Mouse (Mus musculus) MEL (cell line): ENCODE data around the gene Dnajc11. TPM values are rescaled to one million over a fixed set of nuclear protein-coding genes. Genes with fewer than 3 reads are reported as not detected.
A peak's percentile ranks its signal among the peaks of the same experiment; 100 is the strongest.

Experiments
- DNase-seq: peaks from one replicate; pipeline ENCODE4 v3.0.0; 2011; ENCODE audit warnings: low read depth, low spot score
- H3K27ac ChIP-seq: 2 replicates; pipeline ENCODE4 v1.5.1; 2012; ENCODE audit warnings: low read depth, mild to moderate bottlenecking, control low read depth, low read length, moderate library complexity; ENCODE audit not compliant: control insufficient read depth
- H3K27me3 ChIP-seq, 2 experiments: fragments of 150-350 bp in 1 of 2; sonication (generic) in 1 of 2; 2 replicates each; pipeline ENCODE4 v1.6.1; 2012; ENCODE audit warnings: low read length in 2 of 2, mild to moderate bottlenecking in 2 of 2, improper control_type of control experiment in 1 of 2, moderate library complexity in 1 of 2; ENCODE audit not compliant: insufficient read depth in 2 of 2, control insufficient read depth in 1 of 2
- H3K36me3 ChIP-seq, 2 experiments: 2 replicates each; pipeline ENCODE4 v1.6.1; 2012 to 2014; ENCODE audit warnings: low read length in 2 of 2, improper control_type of control experiment in 1 of 2, inconsistent platforms in 1 of 2, mild to moderate bottlenecking in 1 of 2; ENCODE audit not compliant: insufficient read depth in 2 of 2, control insufficient read depth in 1 of 2
- H3K4me1 ChIP-seq, 2 experiments: fragments of 150-350 bp in 1 of 2; sonication (generic) in 1 of 2; 2 replicates each; pipeline ENCODE4 v1.6.1; 2012; ENCODE audit warnings: low read length in 2 of 2, improper control_type of control experiment in 1 of 2, mild to moderate bottlenecking in 1 of 2; ENCODE audit not compliant: insufficient read depth in 2 of 2, control insufficient read depth in 1 of 2
- H3K4me3 ChIP-seq, 2 experiments: fragments of 150-350 bp in 1 of 2; sonication (generic) in 1 of 2; 2 replicates each; pipeline ENCODE4 v1.5.1; 2012; ENCODE audit warnings: low read depth in 2 of 2, low read length in 2 of 2, mild to moderate bottlenecking in 2 of 2, moderate library complexity in 2 of 2, control low read depth in 1 of 2, improper control_type of control experiment in 1 of 2; ENCODE audit not compliant: control insufficient read depth in 1 of 2, insufficient read depth in 1 of 2
- H3K79me2 ChIP-seq: 2 replicates; pipeline ENCODE4 v1.6.1; 2012; ENCODE audit warnings: mild to moderate bottlenecking, low read length, moderate library complexity; ENCODE audit not compliant: control insufficient read depth, poor library complexity, insufficient read depth
- H3K9ac ChIP-seq: 2 replicates; pipeline ENCODE4 v1.6.1; 2012; ENCODE audit warnings: low read depth, mild to moderate bottlenecking, control low read depth, low read length, moderate library complexity; ENCODE audit not compliant: control insufficient read depth, poor library complexity, severe bottlenecking
- H3K9me3 ChIP-seq: fragments of 150-350 bp; sonication (generic); replicated peaks from 2 replicates; pipeline ENCODE4 v1.6.1; 2012; ENCODE audit warnings: mild to moderate bottlenecking, low read length, improper control_type of control experiment, moderate library complexity; ENCODE audit not compliant: insufficient read depth
- CHD1 ChIP-seq: IDR thresholded peaks from 2 replicates; pipeline ENCODE4 v1.6.1; 2012; ENCODE audit warnings: low read depth, mild to moderate bottlenecking, inconsistent platforms, low read length, improper control_type of control experiment
- CTCF ChIP-seq, 3 experiments: IDR thresholded peaks in 2 of 3; conservative IDR thresholded peaks in 1 of 3; 2 replicates each; pipeline ENCODE4 v1.5.1; 2011 to 2012; ENCODE audit warnings: low read length in 3 of 3, low read depth in 2 of 3, mild to moderate bottlenecking in 2 of 3, improper control_type of control experiment in 1 of 3, inconsistent platforms in 1 of 3, mixed read lengths in 1 of 3, moderate library complexity in 1 of 3; ENCODE audit not compliant: control insufficient read depth in 1 of 3, insufficient read depth in 1 of 3, poor library complexity in 1 of 3, severe bottlenecking in 1 of 3
- ELF1 ChIP-seq: IDR thresholded peaks from 2 replicates; pipeline ENCODE4 v1.6.1; 2014; ENCODE audit warnings: low read depth, mild to moderate bottlenecking, inconsistent platforms, low read length, improper control_type of control experiment, moderate library complexity
- EP300 ChIP-seq, 2 experiments: IDR thresholded peaks; 2 replicates each; pipeline ENCODE4 v1.6.1; 2011; ENCODE audit warnings: improper control_type of control experiment in 2 of 2, low read length in 2 of 2, low read depth in 1 of 2, mild to moderate bottlenecking in 1 of 2
- HCFC1 ChIP-seq: IDR thresholded peaks from 2 replicates; pipeline ENCODE4 v1.6.1; 2012; ENCODE audit warnings: low read depth, mild to moderate bottlenecking, inconsistent platforms, low read length, improper control_type of control experiment, moderate library complexity
- KAT2A ChIP-seq: conservative IDR thresholded peaks from 2 replicates; pipeline ENCODE4 v1.6.1; 2012; ENCODE audit warnings: low read depth, low read length, improper control_type of control experiment, inconsistent platforms
- MAX ChIP-seq: IDR thresholded peaks from 2 replicates; pipeline ENCODE4 v1.6.1; 2011; ENCODE audit warnings: low read length, improper control_type of control experiment
- MAZ ChIP-seq: IDR thresholded peaks from 2 replicates; pipeline ENCODE4 v1.6.1; 2012; ENCODE audit warnings: low read depth, mild to moderate bottlenecking, inconsistent platforms, low read length, improper control_type of control experiment
- MEF2A ChIP-seq: IDR thresholded peaks from 2 replicates; pipeline ENCODE4 v1.6.1; 2014; ENCODE audit warnings: low read depth, mild to moderate bottlenecking, inconsistent platforms, low read length, improper control_type of control experiment; ENCODE audit not compliant: poor library complexity, insufficient replicate concordance, severe bottlenecking; ENCODE audit errors: extremely low read depth
- MXI1 ChIP-seq: IDR thresholded peaks from 2 replicates; pipeline ENCODE4 v1.6.1; 2011; ENCODE audit warnings: mild to moderate bottlenecking, low read depth, low read length, improper control_type of control experiment
- MYB ChIP-seq: IDR thresholded peaks from 2 replicates; pipeline ENCODE4 v1.6.1; 2011; ENCODE audit warnings: mild to moderate bottlenecking, low read depth, low read length, improper control_type of control experiment
- MYC ChIP-seq: IDR thresholded peaks from 2 replicates; pipeline ENCODE4 v1.6.1; 2011; ENCODE audit warnings: low read depth, mild to moderate bottlenecking, low read length, improper control_type of control experiment, moderate library complexity
- NELFE ChIP-seq: IDR thresholded peaks from 2 replicates; pipeline ENCODE4 v1.6.1; 2011; ENCODE audit warnings: low read depth, low read length, improper control_type of control experiment
- NRF1 ChIP-seq: IDR thresholded peaks from 2 replicates; pipeline ENCODE4 v1.6.1; 2014; ENCODE audit warnings: low read depth, mild to moderate bottlenecking, inconsistent platforms, low read length, improper control_type of control experiment, moderate library complexity; ENCODE audit not compliant: poor library complexity, insufficient read depth, severe bottlenecking
- POLR2A ChIP-seq, 2 experiments: IDR thresholded peaks; 2 replicates each; pipeline ENCODE4 v1.6.1; 2011 to 2012; ENCODE audit warnings: low read length in 2 of 2, mild to moderate bottlenecking in 2 of 2, control low read depth in 1 of 2, improper control_type of control experiment in 1 of 2, low read depth in 1 of 2, moderate library complexity in 1 of 2; ENCODE audit not compliant: control insufficient read depth in 1 of 2, insufficient read depth in 1 of 2, poor library complexity in 1 of 2
- POLR2AphosphoS2 ChIP-seq: IDR thresholded peaks from 2 replicates; pipeline ENCODE4 v1.6.1; 2011; ENCODE audit warnings: low read length, improper control_type of control experiment
- POLR2AphosphoS5 ChIP-seq: IDR thresholded peaks from 2 replicates; pipeline ENCODE4 v1.6.1; 2012; ENCODE audit warnings: low read depth, borderline replicate concordance, mild to moderate bottlenecking, inconsistent platforms, low read length, moderate library complexity, mixed read lengths
- RAD21 ChIP-seq: IDR thresholded peaks from 2 replicates; pipeline ENCODE4 v1.6.1; 2011; ENCODE audit warnings: mild to moderate bottlenecking, low read depth, low read length, improper control_type of control experiment
- RCOR1 ChIP-seq: IDR thresholded peaks from 2 replicates; pipeline ENCODE4 v1.6.1; 2012; ENCODE audit warnings: low read depth, mild to moderate bottlenecking, inconsistent platforms, low read length, improper control_type of control experiment
- SIN3A ChIP-seq: IDR thresholded peaks from 2 replicates; pipeline ENCODE4 v1.6.1; 2012; ENCODE audit warnings: low read length, improper control_type of control experiment, inconsistent platforms
- SMC3 ChIP-seq: IDR thresholded peaks from 2 replicates; pipeline ENCODE4 v1.6.1; 2011; ENCODE audit warnings: low read depth, low read length, improper control_type of control experiment
- TAL1 ChIP-seq: IDR thresholded peaks from 2 replicates; pipeline ENCODE4 v1.6.1; 2012; ENCODE audit warnings: mild to moderate bottlenecking, inconsistent platforms, low read length, moderate library complexity, mixed read lengths
- TBP ChIP-seq: IDR thresholded peaks from 2 replicates; pipeline ENCODE4 v1.8.0; 2011; ENCODE audit warnings: low read depth, low read length, improper control_type of control experiment
- TCF12 ChIP-seq: IDR thresholded peaks from 2 replicates; pipeline ENCODE4 v1.6.1; 2014; ENCODE audit warnings: low read depth, mild to moderate bottlenecking, inconsistent platforms, low read length, improper control_type of control experiment, moderate library complexity
- USF1 ChIP-seq: IDR thresholded peaks from 2 replicates; pipeline ENCODE4 v1.6.1; 2014; ENCODE audit warnings: low read depth, mild to moderate bottlenecking, inconsistent platforms, low read length, improper control_type of control experiment, moderate library complexity
- USF2 ChIP-seq, 2 experiments: IDR thresholded peaks; 2 replicates each; pipeline ENCODE4 v1.6.1; 2011 to 2012; ENCODE audit warnings: improper control_type of control experiment in 2 of 2, low read length in 2 of 2, borderline replicate concordance in 1 of 2, inconsistent platforms in 1 of 2, low read depth in 1 of 2, mild to moderate bottlenecking in 1 of 2; ENCODE audit not compliant: insufficient read depth in 1 of 2
- ZKSCAN1 ChIP-seq: IDR thresholded peaks from 2 replicates; pipeline ENCODE4 v1.6.1; 2012; ENCODE audit warnings: low read depth, mild to moderate bottlenecking, inconsistent platforms, low read length, improper control_type of control experiment, moderate library complexity
- ZNF384 ChIP-seq: IDR thresholded peaks from 2 replicates; pipeline ENCODE4 v1.6.1; 2012; ENCODE audit warnings: low read depth, mild to moderate bottlenecking, inconsistent platforms, low read length, improper control_type of control experiment
- polyA plus RNA-seq, 2 experiments: library from polyadenylated mRNA; stranded (reverse) in 1 of 2; unstranded in 1 of 2; fragments of >175 nt in 1 of 2; fragments of >200 nt in 1 of 2; gene quantifications; 2 replicates each; pipeline versions ENCODE4 v1.2.1 to v1.2.4; 2012; ENCODE audit warnings: low replicate concordance in 2 of 2, low read depth in 1 of 2; ENCODE audit not compliant: insufficient read length in 2 of 2, insufficient read depth in 1 of 2, missing spikeins in 1 of 2
- total RNA-seq: library from RNA; depleted of rRNA; stranded (reverse); fragments of 300-350 nt; gene quantifications from 2 replicates; pipeline ENCODE4 v1.2.3, GENCODE M21; 2012

Gene Dnajc11
- total and polyA plus RNA-seq, 3 experiments, result 128 to 278 (median 157) TPM

GRCm38 (mm10) chr4:151899707-151900384 lies 33.6 kb upstream of the Dnajc11 start (continued):
- no peak for TF ChIP-seq SIN3A
- no peak for TF ChIP-seq TBP
- no peak for TF ChIP-seq TCF12
- TF ChIP-seq ZKSCAN1, result peak; percentile 89
- no peak for TF ChIP-seq MYC
- TF ChIP-seq MAZ, result no peak

GRCm38 (mm10) chr4:151900735-151901134 lies 32.8 kb upstream of the Dnajc11 start:
- H3K36me3 ChIP-seq, result peaks cover 0 to 24% of the 10 kb centered on the region in 2 experiments; a peak in 2 of 4 replicates
- H3K27me3 ChIP-seq, result no peaks in the 10 kb centered on the region
- TF ChIP-seq TBP (0 out of 2 replicates have a peak, but pooled peaks have one; percentile 40), POLR2A (IDR thresholded peaks at IDR 0.05; ENCODE audit: control insufficient read depth in 1 of 2, insufficient read depth in 1 of 2, low read depth in 1 of 2, low read length in 2 of 2, poor library complexity in 1 of 2) (no peak), ELF1 (peak; percentile 20; the same call in 1 of the 2 replicates), EP300 (IDR thresholded peaks at IDR 0.05; ENCODE audit: low read depth in 1 of 2, low read length in 2 of 2) (peak in 1 of 2 experiments; percentile 38; a peak in 1 of 4 replicates), ZNF384 (no peak), POLR2AphosphoS2 (no peak), KAT2A (no peak), MYB (no peak), USF1 (no peak), USF2 (IDR thresholded peaks at IDR 0.05; ENCODE audit: borderline replicate concordance in 1 of 2, insufficient read depth in 1 of 2, low read depth in 1 of 2, low read length in 2 of 2) (no peak), TAL1 (no peak), HCFC1 (0 out of 2 replicates have a peak, but pooled peaks have one; percentile 24), MAX (peak; percentile 56; the same call in 1 of the 2 replicates), RCOR1 (no peak), TCF12 (no peak), NRF1 (no peak), CHD1 (no peak), POLR2AphosphoS5 (no peak), SMC3 (no peak), MXI1 (peak; percentile 61; the same call in 1 of the 2 replicates), MEF2A (no peak), RAD21 (no peak), MYC (no peak), NELFE (no peak), CTCF (IDR thresholded peaks at IDR 0.05 in 2 of 3, conservative IDR thresholded peaks at IDR 0.05 in 1 of 3; ENCODE audit: control insufficient read depth in 1 of 3, insufficient read depth in 1 of 3, low read depth in 2 of 3, low read length in 3 of 3, poor library complexity in 1 of 3, severe bottlenecking in 1 of 3) (no peak)
- peak; percentile 85 for DNase-seq
- H3K9ac ChIP-seq, result no peak overlapping the region; the same call in 1 of the 2 replicates
- peak overlapping the region; percentile 4 to 96; a peak in 2 of 4 replicates for H3K4me3 ChIP-seq
- peaks cover 15 to 33% of the 10 kb centered on the region in 2 experiments for H3K4me1 ChIP-seq
- peak overlapping the region; percentile 27 for H3K27ac ChIP-seq
- no peaks in the 10 kb centered on the region for H3K9me3 ChIP-seq
- no peaks in the 10 kb centered on the region for H3K79me2 ChIP-seq
